Mouse (Mus musculus) MEL (cell line): Measurements from ENCODE around the gene Ppp2r5e. TPM values are rescaled to one million over a fixed set of nuclear protein-coding genes. Genes with fewer than 3 reads are reported as not detected.

Source experiments
- DNase-seq: peaks from one replicate; pipeline ENCODE4 v3.0.0; 2011; ENCODE audit warnings: low read depth, low spot score
- H3K27ac ChIP-seq: 2 replicates; pipeline ENCODE4 v1.5.1; 2012; ENCODE audit warnings: low read depth, mild to moderate bottlenecking, control low read depth, low read length, moderate library complexity; ENCODE audit not compliant: control insufficient read depth
- H3K27me3 ChIP-seq, 2 experiments: fragments of 150-350 bp in 1 of 2; sonication (generic) in 1 of 2; 2 replicates each; pipeline ENCODE4 v1.6.1; 2012; ENCODE audit warnings: low read length in 2 of 2, mild to moderate bottlenecking in 2 of 2, improper control_type of control experiment in 1 of 2, moderate library complexity in 1 of 2; ENCODE audit not compliant: insufficient read depth in 2 of 2, control insufficient read depth in 1 of 2
- H3K36me3 ChIP-seq, 2 experiments: 2 replicates each; pipeline ENCODE4 v1.6.1; 2012 to 2014; ENCODE audit warnings: low read length in 2 of 2, improper control_type of control experiment in 1 of 2, inconsistent platforms in 1 of 2, mild to moderate bottlenecking in 1 of 2; ENCODE audit not compliant: insufficient read depth in 2 of 2, control insufficient read depth in 1 of 2
- H3K4me1 ChIP-seq, 2 experiments: fragments of 150-350 bp in 1 of 2; sonication (generic) in 1 of 2; 2 replicates each; pipeline ENCODE4 v1.6.1; 2012; ENCODE audit warnings: low read length in 2 of 2, improper control_type of control experiment in 1 of 2, mild to moderate bottlenecking in 1 of 2; ENCODE audit not compliant: insufficient read depth in 2 of 2, control insufficient read depth in 1 of 2
- H3K4me3 ChIP-seq, 2 experiments: fragments of 150-350 bp in 1 of 2; sonication (generic) in 1 of 2; 2 replicates each; pipeline ENCODE4 v1.5.1; 2012; ENCODE audit warnings: low read depth in 2 of 2, low read length in 2 of 2, mild to moderate bottlenecking in 2 of 2, moderate library complexity in 2 of 2, control low read depth in 1 of 2, improper control_type of control experiment in 1 of 2; ENCODE audit not compliant: control insufficient read depth in 1 of 2, insufficient read depth in 1 of 2
- H3K79me2 ChIP-seq: 2 replicates; pipeline ENCODE4 v1.6.1; 2012; ENCODE audit warnings: mild to moderate bottlenecking, low read length, moderate library complexity; ENCODE audit not compliant: control insufficient read depth, poor library complexity, insufficient read depth
- H3K9ac ChIP-seq: 2 replicates; pipeline ENCODE4 v1.6.1; 2012; ENCODE audit warnings: low read depth, mild to moderate bottlenecking, control low read depth, low read length, moderate library complexity; ENCODE audit not compliant: control insufficient read depth, poor library complexity, severe bottlenecking
- H3K9me3 ChIP-seq: fragments of 150-350 bp; sonication (generic); replicated peaks from 2 replicates; pipeline ENCODE4 v1.6.1; 2012; ENCODE audit warnings: mild to moderate bottlenecking, low read length, improper control_type of control experiment, moderate library complexity; ENCODE audit not compliant: insufficient read depth
- BHLHE40 ChIP-seq: IDR thresholded peaks from 2 replicates; pipeline ENCODE4 v1.6.1; 2012; ENCODE audit warnings: low read depth, mild to moderate bottlenecking, inconsistent platforms, low read length, improper control_type of control experiment, borderline replicate concordance
- CHD2 ChIP-seq: IDR thresholded peaks from 2 replicates; pipeline ENCODE4 v1.6.1; 2011; ENCODE audit warnings: low read length, improper control_type of control experiment
- E2F4 ChIP-seq: IDR thresholded peaks from 2 replicates; pipeline ENCODE4 v1.6.1; 2011; ENCODE audit warnings: low read depth, low read length, improper control_type of control experiment, borderline replicate concordance
- ELF1 ChIP-seq: IDR thresholded peaks from 2 replicates; pipeline ENCODE4 v1.6.1; 2014; ENCODE audit warnings: low read depth, mild to moderate bottlenecking, inconsistent platforms, low read length, improper control_type of control experiment, moderate library complexity
- GABPA ChIP-seq: IDR thresholded peaks from 2 replicates; pipeline ENCODE4 v1.6.1; 2012; ENCODE audit warnings: low read depth, mild to moderate bottlenecking, inconsistent platforms, low read length, improper control_type of control experiment, moderate library complexity
- KAT2A ChIP-seq: conservative IDR thresholded peaks from 2 replicates; pipeline ENCODE4 v1.6.1; 2012; ENCODE audit warnings: low read depth, low read length, improper control_type of control experiment, inconsistent platforms
- MAX ChIP-seq: IDR thresholded peaks from 2 replicates; pipeline ENCODE4 v1.6.1; 2011; ENCODE audit warnings: low read length, improper control_type of control experiment
- MAZ ChIP-seq: IDR thresholded peaks from 2 replicates; pipeline ENCODE4 v1.6.1; 2012; ENCODE audit warnings: low read depth, mild to moderate bottlenecking, inconsistent platforms, low read length, improper control_type of control experiment
- MEF2A ChIP-seq: IDR thresholded peaks from 2 replicates; pipeline ENCODE4 v1.6.1; 2014; ENCODE audit warnings: low read depth, mild to moderate bottlenecking, inconsistent platforms, low read length, improper control_type of control experiment; ENCODE audit not compliant: poor library complexity, insufficient replicate concordance, severe bottlenecking; ENCODE audit errors: extremely low read depth
- MXI1 ChIP-seq: IDR thresholded peaks from 2 replicates; pipeline ENCODE4 v1.6.1; 2011; ENCODE audit warnings: mild to moderate bottlenecking, low read depth, low read length, improper control_type of control experiment
- MYB ChIP-seq: IDR thresholded peaks from 2 replicates; pipeline ENCODE4 v1.6.1; 2011; ENCODE audit warnings: mild to moderate bottlenecking, low read depth, low read length, improper control_type of control experiment
- MYC ChIP-seq: IDR thresholded peaks from 2 replicates; pipeline ENCODE4 v1.6.1; 2011; ENCODE audit warnings: low read depth, mild to moderate bottlenecking, low read length, improper control_type of control experiment, moderate library complexity
- NELFE ChIP-seq: IDR thresholded peaks from 2 replicates; pipeline ENCODE4 v1.6.1; 2011; ENCODE audit warnings: low read depth, low read length, improper control_type of control experiment
- NRF1 ChIP-seq: IDR thresholded peaks from 2 replicates; pipeline ENCODE4 v1.6.1; 2014; ENCODE audit warnings: low read depth, mild to moderate bottlenecking, inconsistent platforms, low read length, improper control_type of control experiment, moderate library complexity; ENCODE audit not compliant: poor library complexity, insufficient read depth, severe bottlenecking
- POLR2AphosphoS2 ChIP-seq: IDR thresholded peaks from 2 replicates; pipeline ENCODE4 v1.6.1; 2011; ENCODE audit warnings: low read length, improper control_type of control experiment
- RCOR1 ChIP-seq: IDR thresholded peaks from 2 replicates; pipeline ENCODE4 v1.6.1; 2012; ENCODE audit warnings: low read depth, mild to moderate bottlenecking, inconsistent platforms, low read length, improper control_type of control experiment
- SIN3A ChIP-seq: IDR thresholded peaks from 2 replicates; pipeline ENCODE4 v1.6.1; 2012; ENCODE audit warnings: low read length, improper control_type of control experiment, inconsistent platforms
- USF1 ChIP-seq: IDR thresholded peaks from 2 replicates; pipeline ENCODE4 v1.6.1; 2014; ENCODE audit warnings: low read depth, mild to moderate bottlenecking, inconsistent platforms, low read length, improper control_type of control experiment, moderate library complexity
- USF2 ChIP-seq, 2 experiments: IDR thresholded peaks; 2 replicates each; pipeline ENCODE4 v1.6.1; 2011 to 2012; ENCODE audit warnings: improper control_type of control experiment in 2 of 2, low read length in 2 of 2, borderline replicate concordance in 1 of 2, inconsistent platforms in 1 of 2, low read depth in 1 of 2, mild to moderate bottlenecking in 1 of 2; ENCODE audit not compliant: insufficient read depth in 1 of 2
- ZC3H11A ChIP-seq: IDR thresholded peaks from 2 replicates; pipeline ENCODE4 v1.6.1; 2012; ENCODE audit warnings: low read depth, mild to moderate bottlenecking, inconsistent platforms, low read length, improper control_type of control experiment
- ZNF384 ChIP-seq: IDR thresholded peaks from 2 replicates; pipeline ENCODE4 v1.6.1; 2012; ENCODE audit warnings: low read depth, mild to moderate bottlenecking, inconsistent platforms, low read length, improper control_type of control experiment
- polyA plus RNA-seq, 2 experiments: library from polyadenylated mRNA; stranded (reverse) in 1 of 2; unstranded in 1 of 2; fragments of >175 nt in 1 of 2; fragments of >200 nt in 1 of 2; gene quantifications; 2 replicates each; pipeline versions ENCODE4 v1.2.1 to v1.2.4; 2012; ENCODE audit warnings: low replicate concordance in 2 of 2, low read depth in 1 of 2; ENCODE audit not compliant: insufficient read length in 2 of 2, insufficient read depth in 1 of 2, missing spikeins in 1 of 2
- total RNA-seq: library from RNA; depleted of rRNA; stranded (reverse); fragments of 300-350 nt; gene quantifications from 2 replicates; pipeline ENCODE4 v1.2.3, GENCODE M21; 2012

Ppp2r5e gene
- total and polyA plus RNA-seq, 3 experiments = 9.0 to 200 (median 21.3) TPM

GRCm38 (mm10) chr12:75486568-75487286 is 109.3 kb downstream of the Ppp2r5e start:
- Histone ChIP-seq H3K27me3 (no peaks in the 10 kb centered on the region), H3K79me2 (no peaks in the 10 kb centered on the region), H3K36me3 (peaks cover 2 to 13% of the 10 kb centered on the region in 2 experiments; a peak in 2 of 4 replicates), H3K4me3 (no peak overlapping the region), H3K9me3 (no peaks in the 10 kb centered on the region), H3K4me1 (peaks cover 7 to 8% of the 10 kb centered on the region in 2 experiments), H3K27ac (no peak overlapping the region), H3K9ac (no peak overlapping the region)
- no peak for DNase-seq
- TF ChIP-seq GABPA (no peak), NRF1 (no peak), RCOR1 (no peak), MXI1 (no peak), USF1 (no peak), ELF1 (no peak), ZC3H11A (no peak), MEF2A (no peak), ZNF384 (no peak), USF2 (IDR thresholded peaks at IDR 0.05; ENCODE audit: borderline replicate concordance in 1 of 2, insufficient read depth in 1 of 2, low read depth in 1 of 2, low read length in 2 of 2) (no peak), BHLHE40 (no peak), MAZ (no peak), SIN3A (no peak), MYC (no peak)

- peak; percentile 54 for DNase-seq
- Histone ChIP-seq H3K4me3 (no peak overlapping the region), H3K4me1 (peaks cover 7 to 8% of the 10 kb centered on the region in 2 experiments), H3K27ac (no peak overlapping the region), H3K79me2 (no peaks in the 10 kb centered on the region), H3K27me3 (no peaks in the 10 kb centered on the region), H3K36me3 (peaks cover 0 to 13% of the 10 kb centered on the region in 2 experiments; a peak in 3 of 4 replicates), H3K9ac (no peak overlapping the region), H3K9me3 (no peaks in the 10 kb centered on the region)
- no peak for TF ChIP-seq MYC
- TF ChIP-seq BHLHE40 = no peak
- TF ChIP-seq, all 39 proteins: peak for 0
Observed at GRCm38 (mm10) chr12:75482781-75483180, 113.3 kb downstream of the Ppp2r5e start.

GRCm38 (mm10) chr12:75482015-75482414 is 114.0 kb downstream of the Ppp2r5e start:
- no peak overlapping the region for H3K27ac ChIP-seq
- H3K9me3 ChIP-seq = no peaks in the 10 kb centered on the region
- peaks cover 7 to 8% of the 10 kb centered on the region in 2 experiments for H3K4me1 ChIP-seq
- H3K79me2 ChIP-seq = no peaks in the 10 kb centered on the region
- no peak for DNase-seq
- H3K27me3 ChIP-seq = no peaks in the 10 kb centered on the region
- TF ChIP-seq CHD2 (no peak), E2F4 (no peak), MYB (no peak), KAT2A (no peak), MAX (no peak), NELFE (no peak), ZC3H11A (no peak), POLR2AphosphoS2 (no peak)
- no peak overlapping the region for H3K4me3 ChIP-seq
- H3K36me3 ChIP-seq = peaks cover 0 to 13% of the 10 kb centered on the region in 2 experiments; a peak in 3 of 4 replicates
- no peak overlapping the region for H3K9ac ChIP-seq
